Mouse (Mus musculus) limb, embryonic 14.5 days (tissue): ENCODE data around the gene Trim21. TPM values are rescaled to one million over a fixed set of nuclear protein-coding genes. Genes with fewer than 3 reads are reported as not detected.

Source experiments
- ATAC-seq: fragments of 200-750 bp; cut with Nextera tagmentation; 2 replicates; pipeline ENCODE4 v1.8.0; 2017; ENCODE audit warnings: low read depth, moderate number of reproducible peaks, moderate TSS enrichment; ENCODE audit not compliant: low FRiP score
- DNase-seq: peaks from one replicate; pipeline ENCODE4 v3.0.0-alpha.2; 2015; ENCODE audit warnings: low spot score
- H3K27ac ChIP-seq: fragments of 300-500 bp; sonication (generic); replicated peaks from 2 replicates; pipeline ENCODE4 v1.5.1; 2014; ENCODE audit warnings: low read depth, mild to moderate bottlenecking, low read length, moderate library complexity, mixed read lengths
- H3K27me3 ChIP-seq: fragments of 300-500 bp; sonication (generic); 2 replicates; pipeline ENCODE4 v1.6.1; 2014; ENCODE audit warnings: low read length, mixed read lengths; ENCODE audit not compliant: control insufficient read depth, insufficient read depth
- H3K36me3 ChIP-seq: fragments of 300-500 bp; sonication (generic); 2 replicates; pipeline ENCODE4 v1.6.1; 2014; ENCODE audit warnings: mild to moderate bottlenecking, low read length, moderate library complexity, mixed read lengths; ENCODE audit not compliant: control insufficient read depth, insufficient read depth
- H3K4me1 ChIP-seq: fragments of 300-500 bp; sonication (generic); 2 replicates; pipeline ENCODE4 v1.6.1; 2014; ENCODE audit warnings: antibody characterized with exemption, low read length, mixed read lengths; ENCODE audit not compliant: control insufficient read depth, insufficient read depth
- H3K4me2 ChIP-seq: fragments of 300-500 bp; sonication (generic); replicated peaks from 2 replicates; pipeline ENCODE4 v1.6.1; 2014; ENCODE audit warnings: low read depth, mild to moderate bottlenecking, low read length, moderate library complexity; ENCODE audit not compliant: severe bottlenecking
- H3K4me3 ChIP-seq: fragments of 300-500 bp; sonication (generic); replicated peaks from 2 replicates; pipeline ENCODE4 v1.5.1; 2014; ENCODE audit warnings: low read length
- H3K9ac ChIP-seq: fragments of 300-500 bp; sonication (generic); 2 replicates; pipeline ENCODE4 v1.6.1; 2014; ENCODE audit warnings: mild to moderate bottlenecking, low read depth, low read length, moderate library complexity; ENCODE audit not compliant: severe bottlenecking
- H3K9me3 ChIP-seq: fragments of 300-500 bp; sonication (generic); 2 replicates; pipeline ENCODE4 v1.6.1; 2016; ENCODE audit warnings: low read length; ENCODE audit not compliant: control insufficient read depth
- POLR2A ChIP-seq: fragments of 200-500 bp; IDR thresholded peaks from 2 replicates; pipeline ENCODE4 v1.8.0; 2012; ENCODE audit warnings: inconsistent platforms, mild to moderate bottlenecking, moderate library complexity, borderline replicate concordance; ENCODE audit not compliant: insufficient read depth, insufficient read length; ENCODE audit errors: extremely low read depth
- WGBS: fragments of 180-500 bp; shearing (Covaris S2); extraction: QIAGEN DNeasy Blood & Tissue Kit; methylation state at CpG from one replicate; pipeline ENCODE4 v1.1.7; 2014; 5-methylcytosine and 5-hydroxymethylcytosine counted together
- polyA plus RNA-seq, 2 experiments: library from polyadenylated mRNA; depleted of rRNA in 1 of 2; stranded (reverse) in 1 of 2; unstranded in 1 of 2; fragments of >200 nt; fragmentation: Nextera tagmentation in 1 of 2; extraction: Ambion mirVana in 1 of 2; gene quantifications; 2 replicates each; pipeline versions ENCODE4 v1.2.1 to v1.2.3; 2012 to 2014

Trim21 gene
- polyA plus RNA-seq, 2 experiments, result 0.81 to 4.0 TPM

- Histone ChIP-seq H3K9me3 (no peaks in the 10 kb centered on the region), H3K9ac (peak overlapping the region; percentile 64), H3K4me3 (peak overlapping the region; percentile 45), H3K4me2 (peak overlapping the region; percentile 93), H3K36me3 (no peaks in the 10 kb centered on the region), H3K27me3 (peaks cover 4% of the 10 kb centered on the region; the same call in 1 of the 2 replicates), H3K27ac (no peak overlapping the region), H3K4me1 (peaks cover 6% of the 10 kb centered on the region; the same call in 1 of the 2 replicates)
- DNase-seq (peak; percentile 69), ATAC-seq (peak; percentile 89)
- TF ChIP-seq POLR2A, result no peak
- WGBS, result under 1% methylated on average over 51 of the region's 54 CpGs
Measured at GRCm38 (mm10) chr7:102512814-102513435, 52.4 kb downstream of the Trim21 start.

GRCm38 (mm10) chr7:102511927-102512326, 53.4 kb downstream of the Trim21 start:
- WGBS, result 87% methylated on average over 10 of the region's 10 CpGs
- H3K27ac ChIP-seq, result no peak overlapping the region
- ATAC-seq, result no peak
- H3K9me3 ChIP-seq, result no peaks in the 10 kb centered on the region
- no peak overlapping the region for H3K4me3 ChIP-seq
- no peak overlapping the region for H3K9ac ChIP-seq
- no peaks in the 10 kb centered on the region for H3K36me3 ChIP-seq
- peaks cover 5% of the 10 kb centered on the region; the same call in 1 of the 2 replicates for H3K4me1 ChIP-seq
- DNase-seq, result no peak
- peaks cover 4% of the 10 kb centered on the region; the same call in 1 of the 2 replicates for H3K27me3 ChIP-seq
- TF ChIP-seq POLR2A, result no peak
- H3K4me2 ChIP-seq, result no peak overlapping the region

GRCm38 (mm10) chr7:102509726-102510125, 55.6 kb downstream of the Trim21 start:
- WGBS, result 65% methylated on average over 7 of the region's 7 CpGs
- Histone ChIP-seq H3K4me2 (no peak overlapping the region), H3K4me1 (no peaks in the 10 kb centered on the region), H3K27me3 (peaks cover 4% of the 10 kb centered on the region; the same call in 1 of the 2 replicates), H3K9ac (no peak overlapping the region), H3K36me3 (no peaks in the 10 kb centered on the region), H3K27ac (no peak overlapping the region), H3K9me3 (no peaks in the 10 kb centered on the region), H3K4me3 (no peak overlapping the region)
- no peak for ATAC-seq
- no peak for DNase-seq
- no peak for TF ChIP-seq POLR2A

GRCm38 (mm10) chr7:102508666-102509065, 56.6 kb downstream of the Trim21 start:
- Histone ChIP-seq H3K4me2 (no peak overlapping the region), H3K9ac (no peak overlapping the region), H3K4me3 (no peak overlapping the region), H3K9me3 (no peaks in the 10 kb centered on the region), H3K4me1 (no peaks in the 10 kb centered on the region), H3K27me3 (no peaks in the 10 kb centered on the region; the same call in 1 of the 2 replicates), H3K27ac (no peak overlapping the region), H3K36me3 (no peaks in the 10 kb centered on the region)
- ATAC-seq (no peak), DNase-seq (no peak)
- WGBS, result 86% methylated on average over 6 of the region's 6 CpGs
- TF ChIP-seq POLR2A, result no peak

- H3K4me1 ChIP-seq, result no peaks in the 10 kb centered on the region
- no peak for TF ChIP-seq POLR2A
- no peak overlapping the region for H3K9ac ChIP-seq
- no peaks in the 10 kb centered on the region for H3K9me3 ChIP-seq
- H3K36me3 ChIP-seq, result no peaks in the 10 kb centered on the region
- H3K4me3 ChIP-seq, result no peak overlapping the region
- H3K4me2 ChIP-seq, result no peak overlapping the region
- H3K27ac ChIP-seq, result no peak overlapping the region
- 81% methylated on average over 9 of the region's 9 CpGs for WGBS
- H3K27me3 ChIP-seq, result no peaks in the 10 kb centered on the region; the same call in 1 of the 2 replicates
- no peak for ATAC-seq
- DNase-seq, result no peak
Measured at GRCm38 (mm10) chr7:102508066-102508465, 57.2 kb downstream of the Trim21 start.

Other genes with a start within 250 kb of the Trim21 start
- 66.3 and 79.7 TPM in 2 replicates for gene Rrm1, start 123.8 kb downstream of the Trim21 start, polyA plus RNA-seq (2012; rRNA removed)
- gene Rrm1, start 123.8 kb downstream of the Trim21 start, polyA plus RNA-seq (2014; fragmentation: Nextera tagmentation; extraction: Ambion mirVana), result 115 and 134 TPM in 2 replicates
- not detected in 2 replicates for gene Olfr543, start 83.8 kb downstream of the Trim21 start, polyA plus RNA-seq (2012; rRNA removed)
- 0.36 and 0.44 TPM in 2 replicates for gene Olfr543, start 83.8 kb downstream of the Trim21 start, polyA plus RNA-seq (2014; fragmentation: Nextera tagmentation; extraction: Ambion mirVana)
- not detected in 2 replicates for gene Olfr544, start 77.2 kb downstream of the Trim21 start, polyA plus RNA-seq (2012; rRNA removed)
- 0.11 and 0.18 TPM in 2 replicates for gene Olfr544, start 77.2 kb downstream of the Trim21 start, polyA plus RNA-seq (2014; fragmentation: Nextera tagmentation; extraction: Ambion mirVana)
- not detected in 2 replicates for gene Olfr545, start 65.9 kb downstream of the Trim21 start, polyA plus RNA-seq (2012; rRNA removed)
- not detected in 2 replicates for gene Olfr545, start 65.9 kb downstream of the Trim21 start, polyA plus RNA-seq (2014; fragmentation: Nextera tagmentation; extraction: Ambion mirVana)
- not detected in 2 replicates for gene Olfr547, start 30.7 kb downstream of the Trim21 start, polyA plus RNA-seq (2012; rRNA removed)
- not detected in 2 replicates for gene Olfr547, start 30.7 kb downstream of the Trim21 start, polyA plus RNA-seq (2014; fragmentation: Nextera tagmentation; extraction: Ambion mirVana)
- gene Olfr548-ps1, start 24.6 kb downstream of the Trim21 start, polyA plus RNA-seq (2012; rRNA removed), result not detected in 2 replicates
- not detected in 2 replicates for gene Olfr548-ps1, start 24.6 kb downstream of the Trim21 start, polyA plus RNA-seq (2014; fragmentation: Nextera tagmentation; extraction: Ambion mirVana)
- gene Olfr549, start 15.6 kb downstream of the Trim21 start, polyA plus RNA-seq (2012; rRNA removed), result not detected in 2 replicates
- not detected in 2 replicates for gene Olfr549, start 15.6 kb downstream of the Trim21 start, polyA plus RNA-seq (2014; fragmentation: Nextera tagmentation; extraction: Ambion mirVana)
- gene Olfr550, start 6.0 kb upstream of the Trim21 start, polyA plus RNA-seq (2012; rRNA removed), result not detected in 2 replicates
- not detected in 2 replicates for gene Olfr550, start 6.0 kb upstream of the Trim21 start, polyA plus RNA-seq (2014; fragmentation: Nextera tagmentation; extraction: Ambion mirVana)
- not detected in 2 replicates for gene Olfr551, start 26.4 kb upstream of the Trim21 start, polyA plus RNA-seq (2012; rRNA removed)
- not detected in 2 replicates for gene Olfr551, start 26.4 kb upstream of the Trim21 start, polyA plus RNA-seq (2014; fragmentation: Nextera tagmentation; extraction: Ambion mirVana)
- gene Olfr552, start 32.3 kb upstream of the Trim21 start, polyA plus RNA-seq (2012; rRNA removed), result not detected in 2 replicates
- gene Olfr552, start 32.3 kb upstream of the Trim21 start, polyA plus RNA-seq (2014; fragmentation: Nextera tagmentation; extraction: Ambion mirVana), result not detected in 2 replicates
- not detected in 2 replicates for gene Olfr553, start 52.7 kb upstream of the Trim21 start, polyA plus RNA-seq (2012; rRNA removed)
- not detected in 2 replicates for gene Olfr553, start 52.7 kb upstream of the Trim21 start, polyA plus RNA-seq (2014; fragmentation: Nextera tagmentation; extraction: Ambion mirVana)
- not detected in 2 replicates for gene Olfr554, start 72.9 kb upstream of the Trim21 start, polyA plus RNA-seq (2012; rRNA removed)
- not detected in 2 replicates for gene Olfr554, start 72.9 kb upstream of the Trim21 start, polyA plus RNA-seq (2014; fragmentation: Nextera tagmentation; extraction: Ambion mirVana)
- gene Olfr555, start 93.3 kb upstream of the Trim21 start, polyA plus RNA-seq (2012; rRNA removed), result not detected in 2 replicates
- not detected in 2 replicates for gene Olfr555, start 93.3 kb upstream of the Trim21 start, polyA plus RNA-seq (2014; fragmentation: Nextera tagmentation; extraction: Ambion mirVana)
- not detected in 2 replicates for gene Olfr556, start 99.4 kb upstream of the Trim21 start, polyA plus RNA-seq (2012; rRNA removed)
- gene Olfr556, start 99.4 kb upstream of the Trim21 start, polyA plus RNA-seq (2014; fragmentation: Nextera tagmentation; extraction: Ambion mirVana), result not detected in 2 replicates
- gene Trim68, start 121.8 kb upstream of the Trim21 start, polyA plus RNA-seq (2012; rRNA removed), result 38.1 and 41.4 TPM in 2 replicates
- gene Trim68, start 121.8 kb upstream of the Trim21 start, polyA plus RNA-seq (2014; fragmentation: Nextera tagmentation; extraction: Ambion mirVana), result 13.4 and 15.3 TPM in 2 replicates
- not detected in 2 replicates for gene Olfr557, start 130.4 kb upstream of the Trim21 start, polyA plus RNA-seq (2012; rRNA removed)
- gene Olfr557, start 130.4 kb upstream of the Trim21 start, polyA plus RNA-seq (2014; fragmentation: Nextera tagmentation; extraction: Ambion mirVana), result not detected in 2 replicates
- gene Olfr558, start 136.7 kb upstream of the Trim21 start, polyA plus RNA-seq (2012; rRNA removed), result 0.87 and 0.99 TPM in 2 replicates
- gene Olfr558, start 136.7 kb upstream of the Trim21 start, polyA plus RNA-seq (2014; fragmentation: Nextera tagmentation; extraction: Ambion mirVana), result 0.33 and 0.37 TPM in 2 replicates
- gene Olfr33, start 153.6 kb upstream of the Trim21 start, polyA plus RNA-seq (2012; rRNA removed), result not detected in 2 replicates
- gene Olfr33, start 153.6 kb upstream of the Trim21 start, polyA plus RNA-seq (2014; fragmentation: Nextera tagmentation; extraction: Ambion mirVana), result not detected in 2 replicates
- not detected in 2 replicates for gene Olfr559, start 162.0 kb upstream of the Trim21 start, polyA plus RNA-seq (2012; rRNA removed)
- gene Olfr559, start 162.0 kb upstream of the Trim21 start, polyA plus RNA-seq (2014; fragmentation: Nextera tagmentation; extraction: Ambion mirVana), result not detected in 2 replicates
- 0.04 and 0.05 TPM in 2 replicates for gene Olfr560, start 193.9 kb upstream of the Trim21 start, polyA plus RNA-seq (2012; rRNA removed)
- gene Olfr560, start 193.9 kb upstream of the Trim21 start, polyA plus RNA-seq (2014; fragmentation: Nextera tagmentation; extraction: Ambion mirVana), result not detected in 2 replicates
- gene Olfr78, start 194.0 kb upstream of the Trim21 start, polyA plus RNA-seq (2012; rRNA removed), result 0.45 and 0.62 TPM in 2 replicates
- gene Olfr78, start 194.0 kb upstream of the Trim21 start, polyA plus RNA-seq (2014; fragmentation: Nextera tagmentation; extraction: Ambion mirVana), result 0.07 and 0.18 TPM in 2 replicates
- not detected in 2 replicates for gene Olfr561, start 205.7 kb upstream of the Trim21 start, polyA plus RNA-seq (2012; rRNA removed)
- gene Olfr561, start 205.7 kb upstream of the Trim21 start, polyA plus RNA-seq (2014; fragmentation: Nextera tagmentation; extraction: Ambion mirVana), result not detected in 2 replicates
- gene Olfr564, start 238.0 kb upstream of the Trim21 start, polyA plus RNA-seq (2012; rRNA removed), result not detected in 2 replicates
- not detected in 2 replicates for gene Olfr564, start 238.0 kb upstream of the Trim21 start, polyA plus RNA-seq (2014; fragmentation: Nextera tagmentation; extraction: Ambion mirVana)